Mouse (Mus musculus) stomach, postnatal 0 days (tissue): Measurements from ENCODE around the gene Pde10a.

ENCODE experiments used
- CTCF ChIP-seq: IDR thresholded peaks from 2 replicates; pipeline ENCODE4 v1.5.1; 2016; ENCODE audit warnings: antibody characterized with exemption, low read depth, mild to moderate bottlenecking, moderate library complexity
- EP300 ChIP-seq: optimal IDR thresholded peaks from 2 replicates; pipeline ENCODE3; 2016; ENCODE audit warnings: antibody characterized with exemption

GRCm38 (mm10) chr17:8843941-8844340 is 318.8 kb downstream of the Pde10a start:
- no peak for TF ChIP-seq EP300
- TF ChIP-seq CTCF: no peak
